Mouse (Mus musculus) heart, postnatal 0 days (tissue): ENCODE measurements around the gene Atp6v0a4. TPM values are rescaled to one million over a fixed set of nuclear protein-coding genes. Genes with fewer than 3 reads are reported as not detected.

Source experiments
- ATAC-seq: fragments of 200-750 bp; cut with Nextera tagmentation; 2 replicates; pipeline ENCODE4 v1.8.0; 2017; ENCODE audit warnings: low read depth, moderate number of reproducible peaks, moderate library complexity; ENCODE audit not compliant: insufficient read depth
- DNase-seq: peaks from one replicate; pipeline ENCODE4 v3.0.0-alpha.2; 2016; ENCODE audit warnings: low spot score
- H3K27ac ChIP-seq: fragments of 300-500 bp; sonication (generic); 2 replicates; pipeline ENCODE4 v1.5.1; 2014; ENCODE audit warnings: low read depth, mild to moderate bottlenecking
- H3K27me3 ChIP-seq: fragments of 300-500 bp; sonication (generic); 2 replicates; pipeline ENCODE4 v1.6.1; 2014; ENCODE audit warnings: low read length, mixed read lengths; ENCODE audit not compliant: control insufficient read depth, insufficient read depth
- H3K36me3 ChIP-seq: fragments of 300-500 bp; sonication (generic); replicated peaks from 2 replicates; pipeline ENCODE4 v1.6.1; 2014; ENCODE audit warnings: low read length, mixed read lengths; ENCODE audit not compliant: control insufficient read depth, insufficient read depth
- H3K4me1 ChIP-seq: fragments of 300-500 bp; sonication (generic); 2 replicates; pipeline ENCODE4 v1.6.1; 2014; ENCODE audit warnings: antibody characterized with exemption; ENCODE audit not compliant: control insufficient read depth, insufficient read depth
- H3K4me2 ChIP-seq: fragments of 300-500 bp; sonication (generic); 2 replicates; pipeline ENCODE4 v1.6.1; 2014; ENCODE audit warnings: low read depth, mild to moderate bottlenecking, low read length, moderate library complexity
- H3K4me3 ChIP-seq: fragments of 300-500 bp; sonication (generic); 2 replicates; pipeline ENCODE4 v1.5.1; 2014; ENCODE audit warnings: low read depth, low read length
- H3K9ac ChIP-seq: fragments of 300-500 bp; sonication (generic); replicated peaks from 2 replicates; pipeline ENCODE4 v1.6.1; 2014; ENCODE audit warnings: low read depth, low read length, mixed read lengths
- H3K9me3 ChIP-seq: fragments of 300-500 bp; sonication (generic); replicated peaks from 2 replicates; pipeline ENCODE4 v1.6.1; 2016; ENCODE audit warnings: low read length; ENCODE audit not compliant: control insufficient read depth
- CTCF ChIP-seq: IDR thresholded peaks from 2 replicates; pipeline ENCODE4 v1.5.1; 2016; ENCODE audit warnings: antibody characterized with exemption, control low read depth, low read depth
- EP300 ChIP-seq: IDR thresholded peaks from 2 replicates; pipeline ENCODE4 v1.6.1; 2016; ENCODE audit warnings: antibody characterized with exemption, low read depth
- WGBS: fragments of 180-500 bp; shearing (Covaris S2); extraction: QIAGEN DNeasy Blood & Tissue Kit; methylation state at CpG from one replicate; pipeline ENCODE4 v1.1.7; 2014; 5-methylcytosine and 5-hydroxymethylcytosine counted together
- polyA plus RNA-seq: library from polyadenylated mRNA; unstranded; fragments of >200 nt; fragmentation: Nextera tagmentation; extraction: Ambion mirVana; gene quantifications from 2 replicates; pipeline ENCODE4 v1.2.1, GENCODE M21; 2015
- total RNA-seq: library from RNA; depleted of rRNA; stranded (reverse); fragments of >200 nt; gene quantifications from 2 replicates; pipeline ENCODE4 v1.2.3, GENCODE M21; 2014; ENCODE audit warnings: low replicate concordance

The Atp6v0a4 gene
- total and polyA plus RNA-seq, 2 experiments from 2014 or later, result 0.04 to 0.12 TPM

DNA sequence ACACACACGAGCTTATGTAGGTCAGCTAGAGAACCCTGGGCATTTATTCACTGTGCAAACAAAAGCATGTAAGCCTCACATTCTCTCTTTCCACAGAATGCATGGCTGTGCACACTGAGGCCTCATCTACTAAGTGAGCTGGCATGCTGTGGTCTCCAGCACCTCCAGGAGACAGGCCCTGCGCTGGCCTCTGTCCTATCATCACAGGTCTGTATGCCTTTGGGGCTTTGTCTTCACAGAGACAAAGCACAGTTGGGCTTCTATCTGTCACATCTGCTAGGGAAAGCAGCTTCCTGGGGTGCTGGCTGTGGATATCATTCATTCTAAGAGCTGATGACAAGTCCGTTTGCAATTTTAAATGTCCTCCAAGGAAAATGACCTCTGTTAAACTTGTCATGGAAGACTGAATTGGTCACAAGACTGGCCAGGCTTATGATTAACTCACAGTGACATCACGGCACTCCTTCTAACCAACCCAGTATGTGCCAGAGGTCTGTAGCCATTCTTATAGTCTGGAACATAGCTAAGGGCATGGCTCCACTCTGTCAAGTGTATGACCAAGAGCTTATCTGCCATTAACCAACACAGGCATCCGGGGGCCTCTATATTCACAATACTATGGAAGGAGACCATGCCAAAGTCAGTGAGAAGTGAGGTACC is 52.1 kb downstream of the Atp6v0a4 start:
- TF ChIP-seq EP300, result no peak
- no peak for TF ChIP-seq CTCF
- ATAC-seq (peak; percentile 44; the same call in 1 of the 2 replicates), DNase-seq (peak; percentile 16)
- no peak overlapping the region for H3K4me2 ChIP-seq
- H3K36me3 ChIP-seq, result no peaks in the 10 kb centered on the region
- no peak overlapping the region for H3K9ac ChIP-seq
- peak overlapping the region; percentile 22 for H3K27ac ChIP-seq
- 37% methylated on average over 5 of the region's 5 CpGs for WGBS
- no peak overlapping the region for H3K4me3 ChIP-seq
- H3K9me3 ChIP-seq, result no peaks in the 10 kb centered on the region
- no peaks in the 10 kb centered on the region for H3K27me3 ChIP-seq
- H3K4me1 ChIP-seq, result peaks cover 8% of the 10 kb centered on the region

DNA sequence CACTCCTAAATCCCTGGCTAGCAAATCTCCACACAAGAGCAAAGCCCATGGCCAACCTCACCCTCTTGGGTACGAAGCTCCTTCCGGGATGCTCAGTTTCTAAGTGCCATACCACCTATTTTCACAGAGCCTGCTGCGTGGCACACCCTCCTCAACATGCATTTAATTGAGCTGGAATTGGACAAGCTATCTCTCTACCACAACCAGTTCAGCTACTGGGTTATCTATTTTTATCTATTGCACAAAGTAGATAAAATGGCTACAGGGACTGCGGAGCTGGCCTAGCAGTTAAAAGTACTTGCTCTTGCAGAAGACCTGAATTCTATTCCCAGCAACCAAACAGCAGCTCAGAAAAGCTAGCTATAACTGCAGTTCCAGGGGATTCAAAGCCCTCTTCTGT is 53.1 kb downstream of the Atp6v0a4 start:
- H3K4me1 ChIP-seq, result peaks cover 8% of the 10 kb centered on the region
- H3K36me3 ChIP-seq, result no peaks in the 10 kb centered on the region
- no peak overlapping the region for H3K9ac ChIP-seq
- DNase-seq, result no peak
- H3K9me3 ChIP-seq, result no peaks in the 10 kb centered on the region
- no peak for ATAC-seq
- H3K27ac ChIP-seq, result no peak overlapping the region
- TF ChIP-seq CTCF, result no peak
- no peak for TF ChIP-seq EP300
- 75% methylated on average over 4 of the region's 4 CpGs for WGBS
- no peak overlapping the region for H3K4me2 ChIP-seq
- no peak overlapping the region for H3K4me3 ChIP-seq
- H3K27me3 ChIP-seq, result no peaks in the 10 kb centered on the region

DNA sequence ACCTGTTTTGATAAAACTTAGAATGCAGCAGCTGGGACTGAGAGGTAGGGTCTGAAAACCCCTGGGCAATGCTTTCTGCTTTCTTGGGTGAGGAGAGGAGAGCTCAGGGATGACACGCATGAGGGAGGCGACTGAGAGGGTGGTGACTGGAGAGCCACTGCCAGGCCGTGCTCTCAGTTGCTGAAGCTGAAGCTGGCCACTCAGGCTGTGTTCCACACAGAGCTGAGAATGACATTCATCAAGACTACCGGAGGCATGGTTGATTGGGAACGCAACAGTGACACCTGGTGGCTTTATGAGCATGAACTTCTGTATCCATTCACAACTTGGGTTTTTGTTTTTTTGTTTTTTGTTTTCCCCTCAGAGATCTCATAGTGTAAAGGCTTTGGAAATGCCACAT is 58.2 kb downstream of the Atp6v0a4 start:
- TF ChIP-seq CTCF (peak; percentile 86), EP300 (no peak)
- peaks cover 11% of the 10 kb centered on the region; the same call in 1 of the 2 replicates for H3K9me3 ChIP-seq
- H3K4me3 ChIP-seq, result no peak overlapping the region
- DNase-seq (peak; percentile 80), ATAC-seq (peak; percentile 72; the same call in 1 of the 2 replicates)
- no peak overlapping the region for H3K4me2 ChIP-seq
- no peak overlapping the region for H3K27ac ChIP-seq
- WGBS, result 2% methylated on average over 5 of the region's 5 CpGs
- no peaks in the 10 kb centered on the region for H3K36me3 ChIP-seq
- H3K9ac ChIP-seq, result no peak overlapping the region
- no peaks in the 10 kb centered on the region for H3K4me1 ChIP-seq
- no peaks in the 10 kb centered on the region for H3K27me3 ChIP-seq

DNA sequence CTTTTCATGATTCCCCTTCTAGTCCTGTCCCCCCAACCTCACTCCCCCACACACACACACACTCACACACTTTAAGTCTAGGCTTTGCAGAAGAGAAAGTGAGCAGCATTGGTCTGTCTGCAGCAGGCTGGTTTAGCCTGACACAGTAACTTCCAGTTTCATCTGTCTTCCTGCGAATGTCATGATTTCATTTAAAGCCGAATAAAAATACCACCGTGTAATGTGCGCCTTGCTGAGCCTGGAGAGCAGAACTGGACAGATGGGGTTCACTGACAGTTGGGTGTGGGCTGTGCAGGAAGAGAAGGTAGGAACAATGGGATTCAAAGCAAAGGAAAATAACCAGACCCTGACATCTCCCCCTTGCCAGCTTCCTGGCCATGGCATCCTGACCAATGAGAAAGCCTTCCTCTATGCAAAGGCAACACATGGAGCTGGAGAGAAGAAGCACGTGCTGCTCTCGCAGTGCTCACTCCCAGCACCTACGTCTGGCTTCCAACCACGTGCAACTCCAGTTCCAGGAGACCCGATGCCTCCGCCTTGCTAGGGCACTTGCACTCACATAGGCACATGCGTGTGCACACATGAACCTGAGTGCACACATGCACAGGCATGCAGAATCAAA is 58.8 kb downstream of the Atp6v0a4 start:
- no peak overlapping the region for H3K9ac ChIP-seq
- H3K27ac ChIP-seq, result no peak overlapping the region
- WGBS, result 55% methylated on average over 11 of the region's 11 CpGs
- no peaks in the 10 kb centered on the region for H3K36me3 ChIP-seq
- H3K4me1 ChIP-seq, result no peaks in the 10 kb centered on the region
- peaks cover 11% of the 10 kb centered on the region; the same call in 1 of the 2 replicates for H3K9me3 ChIP-seq
- TF ChIP-seq EP300 (no peak), CTCF (no peak)
- H3K27me3 ChIP-seq, result no peaks in the 10 kb centered on the region
- no peak for DNase-seq
- ATAC-seq, result no peak
- H3K4me3 ChIP-seq, result no peak overlapping the region
- H3K4me2 ChIP-seq, result no peak overlapping the region

DNA sequence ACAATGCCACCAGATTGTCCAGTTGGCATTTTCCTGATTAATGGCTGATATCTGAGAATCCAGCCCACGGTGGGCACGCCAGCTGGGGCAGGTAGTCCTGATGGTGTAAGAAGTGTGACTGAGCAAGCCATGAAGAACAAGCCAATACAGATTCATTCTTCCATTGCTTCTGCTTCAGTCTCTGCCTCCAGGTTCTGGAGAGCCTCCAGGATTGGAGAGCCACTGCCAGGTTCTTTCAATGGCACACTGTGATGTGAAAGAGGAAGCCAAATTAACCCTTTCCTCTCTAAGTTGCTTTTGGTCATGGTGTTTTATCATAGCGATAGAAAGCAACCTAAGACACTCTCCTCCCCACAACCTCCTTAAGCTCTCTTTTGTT is 59.3 kb downstream of the Atp6v0a4 start:
- Histone ChIP-seq H3K9me3 (peaks cover 11% of the 10 kb centered on the region; the same call in 1 of the 2 replicates), H3K27ac (no peak overlapping the region), H3K9ac (no peak overlapping the region), H3K4me1 (no peaks in the 10 kb centered on the region), H3K36me3 (no peaks in the 10 kb centered on the region), H3K4me2 (no peak overlapping the region), H3K4me3 (no peak overlapping the region), H3K27me3 (no peaks in the 10 kb centered on the region)
- 69% methylated on average over 3 of the region's 3 CpGs for WGBS
- DNase-seq (no peak), ATAC-seq (no peak)
- TF ChIP-seq EP300 (no peak), CTCF (no peak)

DNA sequence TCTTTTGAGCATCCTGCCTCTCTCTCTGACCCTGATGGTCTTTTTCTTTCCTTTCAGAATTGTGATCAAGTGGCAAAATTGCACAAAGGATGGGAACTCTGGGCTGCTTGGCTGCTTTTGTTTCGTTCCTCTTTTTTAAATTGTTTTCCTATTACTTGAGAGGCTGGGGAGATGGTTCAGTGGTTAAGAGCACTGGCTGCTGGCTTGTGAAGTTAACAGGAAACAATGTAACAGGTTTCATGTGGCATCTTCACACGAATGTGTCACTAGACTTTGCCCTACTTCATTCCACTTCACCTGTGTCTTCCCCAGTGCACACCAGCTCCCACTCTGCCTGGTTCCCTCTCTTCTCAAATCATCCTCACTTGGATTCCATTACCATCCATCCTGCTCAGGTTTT is 59.8 kb downstream of the Atp6v0a4 start:
- 65% methylated on average over 2 of the region's 2 CpGs for WGBS
- H3K4me3 ChIP-seq, result no peak overlapping the region
- H3K27ac ChIP-seq, result no peak overlapping the region
- H3K27me3 ChIP-seq, result no peaks in the 10 kb centered on the region
- TF ChIP-seq CTCF (no peak), EP300 (no peak)
- no peaks in the 10 kb centered on the region for H3K4me1 ChIP-seq
- DNase-seq, result no peak
- H3K36me3 ChIP-seq, result no peaks in the 10 kb centered on the region
- ATAC-seq, result no peak
- peaks cover 11% of the 10 kb centered on the region; the same call in 1 of the 2 replicates for H3K9me3 ChIP-seq
- H3K9ac ChIP-seq, result no peak overlapping the region
- no peak overlapping the region for H3K4me2 ChIP-seq
